8 mouse cellular contexts compared by ENCODE assay signal in genomic region chr16:91546391-91546835, GRCm38 (mm10). TPM values are rescaled to one million over a fixed set of nuclear protein-coding genes. Genes with fewer than 3 reads are reported as not detected.
A peak's percentile ranks its signal among the peaks of the same experiment; 100 is the strongest.
DNase-seq lines count a peak whose midpoint lies in the region; ATAC-seq and TF ChIP-seq lines count a peak whose summit lies in the region.

No protein-coding gene starts in this region.

- peaks cover 15% of the 10 kb centered on the region for H3K4me1 ChIP-seq in kidney, adult 2 months (ENCODE audit: control insufficient read depth, insufficient read depth, low read length)
- H3K4me1 ChIP-seq in heart, embryonic 15.5 days (replicated peaks), result peaks cover 54% of the 10 kb centered on the region
- H3K4me1 ChIP-seq in liver, embryonic 11.5 days (replicated peaks; ENCODE audit: control insufficient read depth, insufficient read depth, low read length), result peaks cover 56% of the 10 kb centered on the region

- H3K9ac ChIP-seq in heart, embryonic 15.5 days, result peak overlapping the region; percentile 100
- peak overlapping the region; percentile 92 for H3K9ac ChIP-seq in liver, embryonic 11.5 days (ENCODE audit: low read depth, low read length)

- H3K27me3 ChIP-seq in kidney, adult 2 months (replicated peaks; ENCODE audit: control insufficient read depth, insufficient read depth, low read length), result no peaks in the 10 kb centered on the region
- no peaks in the 10 kb centered on the region for H3K27me3 ChIP-seq in heart, embryonic 15.5 days
- H3K27me3 ChIP-seq in liver, embryonic 11.5 days (replicated peaks; ENCODE audit: control insufficient read depth, insufficient read depth, low read length), result no peaks in the 10 kb centered on the region

- H3K27ac ChIP-seq in kidney, adult 2 months (ENCODE audit: insufficient read depth, low read depth, low read length), result peak overlapping the region; percentile 92
- peak overlapping the region; percentile 95 for H3K27ac ChIP-seq in heart, embryonic 15.5 days
- peak overlapping the region; percentile 84 for H3K27ac ChIP-seq in liver, embryonic 11.5 days (ENCODE audit: low read depth, low read length)

- DNase-seq in kidney, adult 2 months, result no peak
- no peak for DNase-seq in kidney, adult 8-10 months
- DNase-seq in c-Kit-negative CD71-positive TER-119-positive erythroid progenitor cells, embryonic 14.5 days (ENCODE audit: low read depth, low spot score), result peak; percentile 34
- DNase-seq in liver, embryonic 11.5 days (ENCODE audit: low spot score), result no peak
- peak; percentile 74 for DNase-seq in monocyte, adult 2 months (ENCODE audit: low read depth in 1 of 2, low spot score in 2 of 2)
- no peak for DNase-seq in urinary bladder, postnatal 14 days (ENCODE audit: low spot score)
- no peak for DNase-seq in left cerebral cortex, adult 8-10 months (ENCODE audit: low spot score in 2 of 2)

- H3K9me3 ChIP-seq in heart, embryonic 15.5 days (replicated peaks), result no peaks in the 10 kb centered on the region
- no peaks in the 10 kb centered on the region for H3K9me3 ChIP-seq in liver, embryonic 11.5 days (ENCODE audit: control insufficient read depth, low read length)

- no peak for TF ChIP-seq CTCF in kidney, adult 2 months (conservative IDR thresholded peaks at IDR 0.05; ENCODE audit: insufficient read depth, insufficient read length, low read depth, low read length)

- 19% methylated on average over 14 of the region's 14 CpGs for WGBS in kidney, adult 2 months
- WGBS in heart, embryonic 15.5 days, result 13% methylated on average over 14 of the region's 14 CpGs
- WGBS in liver, embryonic 11.5 days, result 6% methylated on average over 14 of the region's 14 CpGs

- 0 out of 2 replicates have a peak, but pooled peaks have one; percentile 20 for ATAC-seq in heart, embryonic 15.5 days (replicated peaks; ENCODE audit: insufficient number of reproducible peaks, insufficient read depth, low FRiP score, low read depth)
- peak; percentile 19; the same call in 1 of the 2 replicates for ATAC-seq in liver, embryonic 11.5 days (replicated peaks; ENCODE audit: low FRiP score)

- no peaks in the 10 kb centered on the region for H3K36me3 ChIP-seq in kidney, adult 2 months (ENCODE audit: control insufficient read depth, insufficient read depth, low read length)
- H3K36me3 ChIP-seq in heart, embryonic 15.5 days, result no peaks in the 10 kb centered on the region
- H3K36me3 ChIP-seq in liver, embryonic 11.5 days (ENCODE audit: control insufficient read depth, insufficient read depth, low read length), result no peaks in the 10 kb centered on the region

- no peak for TF ChIP-seq POLR2A in kidney, adult 2 months (IDR thresholded peaks at IDR 0.05; ENCODE audit: low read depth, low read length)

- H3K4me3 ChIP-seq in kidney, adult 2 months (ENCODE audit: insufficient read depth, low read depth, low read length), result peak overlapping the region; percentile 87
- peak overlapping the region; percentile 99 for H3K4me3 ChIP-seq in heart, embryonic 15.5 days
- H3K4me3 ChIP-seq in liver, embryonic 11.5 days (ENCODE audit: low read depth, low read length), result peak overlapping the region; percentile 92

- H3K4me2 ChIP-seq in heart, embryonic 15.5 days, result peak overlapping the region; percentile 79
- H3K4me2 ChIP-seq in liver, embryonic 11.5 days, result peak overlapping the region; percentile 99

RNA-seq across cellular contexts. Expression of gene Ifngr2, which starts 0.5 kb away (rescaled TPM):
- 15.1 and 17.7 TPM in 2 replicates for polyA plus RNA-seq in kidney, adult 2 months (2012; rRNA removed)
- polyA plus RNA-seq in heart, embryonic 15.5 days (2015; fragmentation: Nextera tagmentation; extraction: Ambion mirVana), result 114 and 129 TPM in 2 replicates
- 26.2 and 28.7 TPM in 2 replicates for polyA plus RNA-seq in liver, embryonic 11.5 days (2014; fragmentation: Nextera tagmentation; extraction: Ambion mirVana)
- 10 to 100 TPM; 25.2 to 37.4 (median 32.2) TPM for total RNA-seq in left cerebral cortex, adult 8-10 months (2022)

RNA-seq across cellular contexts. Expression of gene Tmem50b, which starts 51.2 kb away (rescaled TPM):
- 39.2 and 40.7 TPM in 2 replicates for polyA plus RNA-seq in kidney, adult 2 months (2012; rRNA removed)
- polyA plus RNA-seq in heart, embryonic 15.5 days (2015; fragmentation: Nextera tagmentation; extraction: Ambion mirVana), result 55.7 and 59.1 TPM in 2 replicates
- polyA plus RNA-seq in liver, embryonic 11.5 days (2014; fragmentation: Nextera tagmentation; extraction: Ambion mirVana), result 13.3 and 14.0 TPM in 2 replicates
- 10 to 100 TPM; 72.6 to 76.5 (median 74.7) TPM for total RNA-seq in left cerebral cortex, adult 8-10 months (2022)

Comparison
In these comparisons a context has a peak if more than half of its experiments do, and no peak if none do; other contexts are left out.
1. DNase-seq: peak in c-Kit-negative CD71-positive TER-119-positive erythroid progenitor cells, embryonic 14.5 days (single experiment) and monocyte, adult 2 months (2 of 2); none in kidney, adult 2 months (single experiment), kidney, adult 8-10 months (0 of 2), liver, embryonic 11.5 days (single experiment), urinary bladder, postnatal 14 days (single experiment) and left cerebral cortex, adult 8-10 months (0 of 2).
2. Peak in every context shown above with its lines, with median percentiles within 50 percentile points of each other: H3K27ac ChIP-seq and H3K4me3 ChIP-seq.